Mouse (Mus musculus) cerebellum, postnatal 14 days (tissue): ENCODE data around the gene Ubox5.

Source experiments
- DNase-seq, 2 experiments: peaks; one replicate each; pipeline ENCODE4 v3.0.0; 2021; ENCODE audit warnings: mixed read lengths in 2 of 2

The Ubox5 gene

GRCm38 (mm10) chr2:130576564-130576963, 53.3 kb downstream of the Ubox5 start:
- DNase-seq: peak in 1 of 2 experiments; percentile 41

DNA sequence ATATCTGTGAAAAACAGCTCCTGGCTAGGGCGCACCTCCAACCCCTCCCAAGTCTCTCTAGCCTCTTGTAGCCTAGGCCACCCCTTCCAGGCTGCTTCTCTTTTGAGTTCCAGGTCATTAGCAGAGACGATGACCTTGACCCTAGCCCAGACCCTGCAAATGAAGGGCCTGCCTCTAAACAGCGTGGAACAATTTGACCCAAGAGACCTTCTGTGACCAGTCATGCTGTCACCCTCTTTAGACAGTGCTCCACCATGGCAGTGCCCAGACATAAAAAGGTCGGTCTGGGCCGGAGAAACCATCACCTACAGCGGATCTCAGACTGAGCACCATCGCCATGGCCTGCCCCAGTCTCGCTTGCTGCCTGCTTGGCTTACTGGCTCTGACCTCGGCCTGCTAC, 54.0 kb downstream of the Ubox5 start, which contains the start of gene Oxt:
Gene Oxt (plus strand): TSS at position 301 of the 400 bp plus-strand sequence.
- DNase-seq: no peak

DNA sequence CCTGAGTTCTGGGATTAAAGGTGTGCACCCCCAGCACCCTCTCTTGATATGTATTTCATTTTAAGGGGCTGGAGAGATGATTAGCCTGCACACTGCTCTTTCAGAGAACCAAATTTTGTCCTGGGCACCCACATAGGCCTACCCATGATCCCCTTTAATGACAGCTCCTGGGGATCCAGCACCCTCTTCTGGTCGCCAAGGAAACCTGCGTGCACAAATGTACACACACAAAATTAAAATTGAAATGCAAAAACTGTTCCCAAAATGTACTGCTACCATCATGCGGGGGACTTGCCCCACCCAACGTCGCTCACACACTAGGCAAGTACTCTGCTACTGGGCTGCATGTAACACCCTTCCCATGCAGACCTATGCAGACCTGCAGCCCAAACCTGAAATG, 54.9 kb downstream of the Ubox5 start:
- DNase-seq: no peak

- no peak for DNase-seq
Measured at GRCm38 (mm10) chr2:130569926-130570325, 59.9 kb downstream of the Ubox5 start.

DNA sequence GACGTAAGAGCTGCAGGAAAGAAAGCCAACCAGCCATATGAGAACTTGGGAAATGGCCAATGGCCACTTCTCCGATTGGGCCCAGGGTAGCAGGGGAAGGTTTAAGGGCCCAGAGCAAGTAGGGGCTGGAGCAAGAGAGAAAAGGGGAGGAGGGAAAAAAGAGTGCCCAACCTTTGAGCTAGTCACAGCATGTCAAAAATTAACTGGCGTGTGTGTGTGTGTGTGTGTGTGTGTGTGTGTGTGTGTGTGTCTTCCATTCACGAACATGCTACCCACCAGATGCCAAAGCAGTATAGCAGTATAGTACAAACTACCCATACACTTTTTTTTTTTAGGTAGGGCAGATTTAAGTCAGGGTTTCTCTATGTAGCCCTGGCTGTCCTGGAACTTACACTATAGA, 60.9 kb downstream of the Ubox5 start:
- DNase-seq: no peak

- no peak for DNase-seq
Measured at GRCm38 (mm10) chr2:130564983-130565382, 64.9 kb downstream of the Ubox5 start.

- DNase-seq: peak in 1 of 2 experiments; percentile 50
Measured at GRCm38 (mm10) chr2:130564063-130564462, 65.8 kb downstream of the Ubox5 start.

DNA sequence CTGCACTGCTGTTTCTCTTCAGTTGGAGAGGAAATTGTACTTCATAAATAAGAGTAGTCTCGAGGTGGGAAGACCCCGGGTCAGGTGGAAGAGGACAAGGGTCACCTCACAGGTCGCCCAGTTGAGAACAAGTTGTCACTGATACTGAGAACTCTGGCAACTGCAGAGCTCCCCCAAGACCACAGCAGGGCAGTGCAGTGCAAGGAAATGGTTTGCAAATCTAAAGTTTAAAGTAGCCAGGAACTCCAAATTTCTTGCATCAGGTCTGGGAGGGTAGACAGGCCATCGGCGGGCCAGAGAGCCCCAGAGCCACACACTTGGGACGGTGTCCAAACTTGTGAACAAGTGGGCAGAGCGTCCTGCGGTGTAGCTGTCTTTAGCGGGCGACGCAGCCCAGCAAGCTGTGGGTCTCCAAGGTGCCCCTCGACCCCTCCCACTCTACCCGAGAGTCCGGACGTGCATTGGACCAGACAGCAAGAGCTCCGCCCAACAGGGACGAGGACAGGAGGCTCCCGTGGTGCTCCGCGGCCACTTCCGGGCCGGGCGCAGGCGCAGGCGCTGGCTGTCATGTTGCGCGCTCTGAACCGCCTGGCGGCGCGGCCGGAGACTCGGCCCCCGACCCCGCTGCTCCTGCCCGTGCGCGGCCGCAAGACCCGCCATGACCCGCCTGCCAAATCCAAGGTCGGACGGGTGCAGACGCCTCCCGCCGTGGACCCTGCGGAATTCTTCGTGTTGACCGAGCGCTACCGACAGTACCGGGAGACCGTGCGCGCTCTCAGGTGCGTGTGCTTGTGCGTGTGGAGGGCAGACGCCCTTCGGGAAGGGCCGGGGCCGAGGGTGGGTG, 66.4 kb downstream of the Ubox5 start, which contains the start of gene Mrps26:
Gene Mrps26 (plus strand): TSS at position 531 of the 844 bp plus-strand sequence.
- peak; percentile 91 to 94 for DNase-seq

DNA sequence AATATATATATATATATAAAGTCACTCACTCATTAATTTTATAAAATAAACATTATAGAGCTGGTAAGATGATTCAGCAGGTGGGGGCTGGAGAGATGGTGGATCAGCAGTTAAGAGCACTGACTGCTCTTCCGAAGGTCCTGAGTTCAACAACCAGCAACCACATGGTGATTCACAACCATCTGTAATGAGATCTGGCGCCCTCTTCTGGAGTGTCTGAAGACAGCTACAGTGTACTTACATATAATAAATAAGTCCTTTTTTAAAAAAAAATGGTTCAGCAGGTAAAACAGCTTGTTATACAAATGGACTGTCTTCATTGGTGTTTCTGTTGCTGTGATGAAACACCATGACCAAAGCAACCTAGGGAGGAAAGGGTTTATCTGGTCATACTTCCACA, 71.8 kb downstream of the Ubox5 start:
- DNase-seq: no peak

DNA sequence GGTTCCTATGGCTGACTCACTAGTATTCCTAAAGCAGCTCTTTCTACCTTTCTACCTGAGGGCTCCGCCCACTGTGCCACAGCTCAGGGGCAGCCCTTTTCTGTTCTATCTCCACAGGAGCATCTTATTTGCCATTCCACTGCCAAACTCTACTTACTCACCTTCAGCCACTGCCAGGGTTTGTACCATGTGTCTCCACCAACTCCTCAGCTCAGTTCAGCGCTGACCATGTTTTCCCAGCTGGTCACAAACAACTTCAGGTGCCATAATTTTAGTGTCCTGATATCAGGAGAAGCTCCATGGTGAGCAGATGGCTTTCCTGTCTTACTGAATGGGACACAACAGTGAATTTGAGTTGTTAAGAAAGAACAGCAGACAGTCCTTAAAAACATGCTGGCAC, 72.4 kb downstream of the Ubox5 start:
- peak in 1 of 2 experiments; percentile 27 for DNase-seq

DNA sequence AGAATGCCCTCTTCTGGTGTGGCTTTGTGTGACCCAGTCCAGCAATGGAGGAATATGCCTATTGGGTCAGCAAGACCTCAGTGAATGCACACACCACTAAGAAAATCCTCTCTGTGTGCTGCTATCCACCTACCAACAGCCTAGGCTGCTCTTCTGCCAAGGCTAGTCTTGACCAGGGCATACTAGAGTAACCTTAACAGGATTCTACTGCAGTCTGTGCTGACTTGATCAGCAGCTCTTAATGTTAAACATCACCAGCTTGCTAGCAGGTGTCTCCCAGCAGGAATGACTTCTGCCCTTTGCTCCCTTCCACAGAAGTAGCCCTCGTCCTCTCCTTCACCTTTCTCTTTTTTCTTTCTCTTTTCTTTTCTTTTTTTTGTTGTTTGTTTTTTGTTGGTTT, 73.5 kb downstream of the Ubox5 start:
- DNase-seq: no peak

DNA sequence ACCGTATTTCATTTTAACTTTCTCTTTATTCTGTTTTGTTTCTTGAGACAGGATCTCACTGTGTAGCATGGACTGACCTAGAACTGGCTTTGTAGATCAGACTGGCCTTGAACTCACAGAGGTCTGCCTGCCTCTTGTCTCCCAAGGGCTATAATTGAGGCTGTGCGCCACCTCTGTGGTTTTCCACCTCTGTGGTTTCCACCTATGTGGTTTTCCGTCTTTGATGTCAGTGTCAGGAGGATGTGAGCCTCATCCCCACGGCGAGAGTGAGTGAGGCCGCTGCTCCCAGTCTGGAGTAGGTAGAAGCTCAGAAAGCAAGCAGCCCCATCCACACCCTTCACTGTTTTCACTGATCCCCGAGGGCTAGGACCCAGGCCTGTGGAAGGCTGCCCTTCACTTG, 75.0 kb downstream of the Ubox5 start:
- DNase-seq: no peak

- no peak for DNase-seq
Measured at GRCm38 (mm10) chr2:130546957-130547356, 82.9 kb downstream of the Ubox5 start.

- DNase-seq: no peak
Measured at GRCm38 (mm10) chr2:130540266-130540665, 89.6 kb downstream of the Ubox5 start.
